Mouse (Mus musculus) kidney, embryonic 14.5 days (tissue): ENCODE measurements around the gene Galnt2. TPM values are rescaled to one million over a fixed set of nuclear protein-coding genes. Genes with fewer than 3 reads are reported as not detected.

Experiments used
- ATAC-seq: fragments of 200-750 bp; cut with Nextera tagmentation; 2 replicates; pipeline ENCODE4 v1.8.0; 2017; ENCODE audit warnings: moderate number of reproducible peaks, mild to moderate bottlenecking, moderate TSS enrichment, moderate library complexity; ENCODE audit not compliant: low FRiP score, low TSS enrichment
- H3K27ac ChIP-seq: fragments of 300-500 bp; sonication (generic); 2 replicates; pipeline ENCODE4 v1.5.1; 2014; ENCODE audit warnings: low read depth, mild to moderate bottlenecking, low read length, moderate library complexity, mixed read lengths
- H3K27me3 ChIP-seq: fragments of 300-500 bp; sonication (generic); 2 replicates; pipeline ENCODE4 v1.6.1; 2014; ENCODE audit warnings: mild to moderate bottlenecking, low read length; ENCODE audit not compliant: control insufficient read depth, insufficient read depth
- H3K36me3 ChIP-seq: fragments of 300-500 bp; sonication (generic); 2 replicates; pipeline ENCODE4 v1.6.1; 2014; ENCODE audit warnings: low read length, mixed read lengths; ENCODE audit not compliant: control insufficient read depth, insufficient read depth
- H3K4me1 ChIP-seq: fragments of 300-500 bp; sonication (generic); 2 replicates; pipeline ENCODE4 v1.6.1; 2014; ENCODE audit warnings: low read length, mixed read lengths; ENCODE audit not compliant: control insufficient read depth, insufficient read depth
- H3K4me2 ChIP-seq: fragments of 300-500 bp; sonication (generic); replicated peaks from 2 replicates; pipeline ENCODE4 v1.6.1; 2014; ENCODE audit warnings: low read depth, mild to moderate bottlenecking, low read length
- H3K4me3 ChIP-seq: fragments of 300-500 bp; sonication (generic); 2 replicates; pipeline ENCODE4 v1.5.1; 2014; ENCODE audit warnings: mild to moderate bottlenecking, low read length
- H3K9ac ChIP-seq: fragments of 300-500 bp; sonication (generic); 2 replicates; pipeline ENCODE4 v1.6.1; 2014; ENCODE audit warnings: low read depth, mild to moderate bottlenecking, low read length, moderate library complexity
- H3K9me3 ChIP-seq: fragments of 300-500 bp; sonication (generic); 2 replicates; pipeline ENCODE4 v1.6.1; 2016; ENCODE audit warnings: low read length; ENCODE audit not compliant: control insufficient read depth
- WGBS: fragments of 180-500 bp; shearing (Covaris S2); extraction: QIAGEN DNeasy Blood & Tissue Kit; methylation state at CpG from one replicate; pipeline ENCODE4 v1.1.7; 2014; 5-methylcytosine and 5-hydroxymethylcytosine counted together
- polyA plus RNA-seq: library from polyadenylated mRNA; unstranded; fragments of >200 nt; fragmentation: Nextera tagmentation; extraction: Ambion mirVana; gene quantifications from 2 replicates; pipeline ENCODE4 v1.2.1, GENCODE M21; 2014

Galnt2 gene
- polyA plus RNA-seq, 1 experiment from 2014 or later: 57.7 TPM

DNA sequence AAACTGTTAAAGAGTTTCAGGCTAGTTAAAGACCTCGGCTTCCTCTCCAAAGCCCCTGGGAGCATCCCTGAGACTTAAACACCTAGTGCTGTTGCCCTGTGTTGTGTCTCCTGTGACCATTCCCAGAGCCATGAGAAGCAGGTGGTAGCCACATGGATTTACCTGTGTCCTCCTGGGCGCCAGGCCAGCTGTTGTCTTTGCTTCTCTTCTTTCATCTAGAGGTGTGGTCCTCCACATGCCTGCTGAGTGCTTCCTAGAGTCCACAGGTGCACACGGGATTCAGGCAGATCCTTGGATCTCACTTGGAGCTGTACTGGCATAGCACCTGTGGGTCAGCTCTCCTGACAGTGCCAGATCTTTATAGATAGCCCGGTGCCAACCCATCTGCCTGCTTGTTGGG, 36.0 kb downstream of the Galnt2 start:
- WGBS: 80% methylated on average over 4 of the region's 4 CpGs
- H3K9me3 ChIP-seq: no peaks in the 10 kb centered on the region
- H3K27ac ChIP-seq: no peak overlapping the region
- H3K9ac ChIP-seq: no peak overlapping the region
- no peaks in the 10 kb centered on the region for H3K27me3 ChIP-seq
- peaks cover 52% of the 10 kb centered on the region for H3K4me1 ChIP-seq
- no peaks in the 10 kb centered on the region for H3K36me3 ChIP-seq
- H3K4me3 ChIP-seq: no peak overlapping the region
- ATAC-seq: no peak
- H3K4me2 ChIP-seq: no peak overlapping the region

DNA sequence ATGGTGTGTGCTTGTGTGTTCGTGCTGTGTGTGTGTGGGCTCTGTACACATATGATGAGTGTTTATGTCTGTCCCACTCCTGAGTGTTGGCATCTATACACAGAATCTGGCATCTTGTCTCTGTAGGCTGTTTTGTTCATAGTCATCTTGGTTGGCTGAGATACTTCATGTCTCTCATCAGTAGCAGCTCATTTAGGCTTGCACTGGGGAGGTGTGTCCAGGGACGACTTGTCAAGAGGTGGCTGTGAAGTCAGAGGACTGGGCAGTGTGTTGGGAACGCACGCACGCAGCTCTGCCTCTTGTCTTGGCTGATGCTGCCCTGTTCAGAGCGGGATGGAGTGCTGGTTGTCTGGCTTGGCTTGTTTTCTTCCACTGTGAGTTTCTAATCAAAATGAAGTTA, 39.3 kb downstream of the Galnt2 start:
- no peak overlapping the region for H3K4me3 ChIP-seq
- WGBS: 83% methylated on average over 6 of the region's 6 CpGs
- no peak overlapping the region for H3K9ac ChIP-seq
- peaks cover 29% of the 10 kb centered on the region for H3K4me1 ChIP-seq
- H3K27me3 ChIP-seq: no peaks in the 10 kb centered on the region
- H3K4me2 ChIP-seq: no peak overlapping the region
- H3K36me3 ChIP-seq: no peaks in the 10 kb centered on the region
- no peak overlapping the region for H3K27ac ChIP-seq
- H3K9me3 ChIP-seq: no peaks in the 10 kb centered on the region
- no peak for ATAC-seq

- no peaks in the 10 kb centered on the region for H3K27me3 ChIP-seq
- peak; percentile 75; the same call in 1 of the 2 replicates for ATAC-seq
- H3K9ac ChIP-seq: no peak overlapping the region
- H3K4me1 ChIP-seq: peaks cover 25% of the 10 kb centered on the region
- no peak overlapping the region for H3K4me3 ChIP-seq
- 38% methylated on average over 11 of the region's 11 CpGs for WGBS
- no peak overlapping the region for H3K27ac ChIP-seq
- no peaks in the 10 kb centered on the region for H3K36me3 ChIP-seq
- no peaks in the 10 kb centered on the region for H3K9me3 ChIP-seq
- no peak overlapping the region for H3K4me2 ChIP-seq
These were observed 39.7 kb downstream of the Galnt2 start for GRCm38 (mm10) chr8:124270904-124271303.

- no peaks in the 10 kb centered on the region for H3K36me3 ChIP-seq
- no peaks in the 10 kb centered on the region for H3K9me3 ChIP-seq
- no peak for ATAC-seq
- H3K4me1 ChIP-seq: peaks cover 25% of the 10 kb centered on the region
- 53% methylated on average over 12 of the region's 12 CpGs for WGBS
- H3K9ac ChIP-seq: no peak overlapping the region
- H3K27me3 ChIP-seq: no peaks in the 10 kb centered on the region
- no peak overlapping the region for H3K27ac ChIP-seq
- H3K4me2 ChIP-seq: no peak overlapping the region
- H3K4me3 ChIP-seq: no peak overlapping the region
These were observed 40.3 kb downstream of the Galnt2 start for GRCm38 (mm10) chr8:124271518-124271917.

- H3K27ac ChIP-seq: no peak overlapping the region
- WGBS: 58% methylated on average over 3 of the region's 3 CpGs
- H3K36me3 ChIP-seq: no peaks in the 10 kb centered on the region
- H3K4me2 ChIP-seq: no peak overlapping the region
- H3K4me1 ChIP-seq: peaks cover 25% of the 10 kb centered on the region
- H3K27me3 ChIP-seq: no peaks in the 10 kb centered on the region
- H3K4me3 ChIP-seq: no peak overlapping the region
- ATAC-seq: no peak
- H3K9ac ChIP-seq: no peak overlapping the region
- H3K9me3 ChIP-seq: no peaks in the 10 kb centered on the region
These were observed 41.6 kb downstream of the Galnt2 start for GRCm38 (mm10) chr8:124272792-124273191.

GRCm38 (mm10) chr8:124273606-124274218, 42.5 kb downstream of the Galnt2 start:
- no peaks in the 10 kb centered on the region for H3K9me3 ChIP-seq
- no peak for ATAC-seq
- H3K27me3 ChIP-seq: no peaks in the 10 kb centered on the region
- WGBS: 66% methylated on average over 8 of the region's 8 CpGs
- no peak overlapping the region for H3K27ac ChIP-seq
- H3K4me1 ChIP-seq: peaks cover 25% of the 10 kb centered on the region
- H3K4me3 ChIP-seq: no peak overlapping the region
- H3K4me2 ChIP-seq: no peak overlapping the region
- no peaks in the 10 kb centered on the region for H3K36me3 ChIP-seq
- H3K9ac ChIP-seq: no peak overlapping the region

GRCm38 (mm10) chr8:124274441-124275120, 43.4 kb downstream of the Galnt2 start:
- ATAC-seq: no peak
- no peaks in the 10 kb centered on the region for H3K27me3 ChIP-seq
- H3K4me2 ChIP-seq: no peak overlapping the region
- H3K9ac ChIP-seq: no peak overlapping the region
- no peaks in the 10 kb centered on the region for H3K9me3 ChIP-seq
- 73% methylated on average over 10 of the region's 10 CpGs for WGBS
- H3K4me3 ChIP-seq: no peak overlapping the region
- no peaks in the 10 kb centered on the region for H3K36me3 ChIP-seq
- no peak overlapping the region for H3K27ac ChIP-seq
- H3K4me1 ChIP-seq: peaks cover 21% of the 10 kb centered on the region

DNA sequence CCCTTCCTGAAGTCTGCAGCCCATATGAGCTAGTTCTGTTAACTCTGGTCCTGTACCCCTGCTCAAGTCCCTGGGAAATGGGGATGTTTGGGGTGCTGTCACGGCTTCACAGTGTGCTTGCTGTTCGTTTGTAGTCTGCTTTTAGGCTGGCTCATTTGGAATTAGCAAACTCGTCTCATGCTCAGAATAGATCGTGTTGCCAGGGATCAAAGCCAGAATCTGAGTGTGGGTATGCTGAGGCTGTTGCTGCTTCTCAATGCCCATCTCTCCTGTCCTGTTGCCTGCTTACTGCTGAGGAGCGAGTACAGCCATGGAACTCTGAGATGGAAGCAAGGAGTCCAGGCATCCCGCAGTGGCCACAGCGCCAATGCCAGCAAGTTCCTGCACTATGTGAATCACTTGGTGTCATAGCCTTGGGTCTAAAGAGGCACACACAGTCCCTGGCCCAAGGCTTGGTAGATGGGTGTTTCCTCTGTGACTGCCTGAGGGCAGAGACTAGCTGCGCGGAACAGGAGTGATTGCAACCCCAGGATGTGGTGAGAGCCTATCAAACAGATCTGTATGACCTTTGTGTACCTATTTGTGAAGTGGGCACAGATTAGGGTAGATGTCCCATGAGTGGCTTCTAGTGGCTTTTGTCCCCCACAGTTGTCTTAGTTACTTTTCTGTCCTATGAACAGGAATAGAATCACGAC, 44.3 kb downstream of the Galnt2 start:
- Histone ChIP-seq H3K4me2 (no peak overlapping the region), H3K9me3 (no peaks in the 10 kb centered on the region), H3K4me3 (no peak overlapping the region), H3K27me3 (no peaks in the 10 kb centered on the region), H3K4me1 (peaks cover 19% of the 10 kb centered on the region), H3K9ac (no peak overlapping the region), H3K27ac (no peak overlapping the region), H3K36me3 (no peaks in the 10 kb centered on the region)
- no peak for ATAC-seq
- WGBS: 90% methylated on average over 10 of the region's 10 CpGs
